Mouse (Mus musculus) kidney, embryonic 14.5 days (tissue): ENCODE measurements around the gene Gm20403. TPM values are rescaled to one million over a fixed set of nuclear protein-coding genes. Genes with fewer than 3 reads are reported as not detected.
"Not testable (repeated sequence)": the region's sequence is repeated elsewhere in the genome, so short reads cannot be mapped to it uniquely, and the experiment has no call there.

ENCODE experiments used
- ATAC-seq: fragments of 200-750 bp; cut with Nextera tagmentation; 2 replicates; pipeline ENCODE4 v1.8.0; 2017; ENCODE audit warnings: moderate number of reproducible peaks, mild to moderate bottlenecking, moderate TSS enrichment, moderate library complexity; ENCODE audit not compliant: low FRiP score, low TSS enrichment
- H3K27ac ChIP-seq: fragments of 300-500 bp; sonication (generic); 2 replicates; pipeline ENCODE4 v1.5.1; 2014; ENCODE audit warnings: low read depth, mild to moderate bottlenecking, low read length, moderate library complexity, mixed read lengths
- H3K27me3 ChIP-seq: fragments of 300-500 bp; sonication (generic); 2 replicates; pipeline ENCODE4 v1.6.1; 2014; ENCODE audit warnings: mild to moderate bottlenecking, low read length; ENCODE audit not compliant: control insufficient read depth, insufficient read depth
- H3K36me3 ChIP-seq: fragments of 300-500 bp; sonication (generic); 2 replicates; pipeline ENCODE4 v1.6.1; 2014; ENCODE audit warnings: low read length, mixed read lengths; ENCODE audit not compliant: control insufficient read depth, insufficient read depth
- H3K4me1 ChIP-seq: fragments of 300-500 bp; sonication (generic); 2 replicates; pipeline ENCODE4 v1.6.1; 2014; ENCODE audit warnings: low read length, mixed read lengths; ENCODE audit not compliant: control insufficient read depth, insufficient read depth
- H3K4me2 ChIP-seq: fragments of 300-500 bp; sonication (generic); replicated peaks from 2 replicates; pipeline ENCODE4 v1.6.1; 2014; ENCODE audit warnings: low read depth, mild to moderate bottlenecking, low read length
- H3K4me3 ChIP-seq: fragments of 300-500 bp; sonication (generic); 2 replicates; pipeline ENCODE4 v1.5.1; 2014; ENCODE audit warnings: mild to moderate bottlenecking, low read length
- H3K9ac ChIP-seq: fragments of 300-500 bp; sonication (generic); 2 replicates; pipeline ENCODE4 v1.6.1; 2014; ENCODE audit warnings: low read depth, mild to moderate bottlenecking, low read length, moderate library complexity
- H3K9me3 ChIP-seq: fragments of 300-500 bp; sonication (generic); 2 replicates; pipeline ENCODE4 v1.6.1; 2016; ENCODE audit warnings: low read length; ENCODE audit not compliant: control insufficient read depth
- WGBS: fragments of 180-500 bp; shearing (Covaris S2); extraction: QIAGEN DNeasy Blood & Tissue Kit; methylation state at CpG from one replicate; pipeline ENCODE4 v1.1.7; 2014; 5-methylcytosine and 5-hydroxymethylcytosine counted together
- polyA plus RNA-seq: library from polyadenylated mRNA; unstranded; fragments of >200 nt; fragmentation: Nextera tagmentation; extraction: Ambion mirVana; gene quantifications from 2 replicates; pipeline ENCODE4 v1.2.1, GENCODE M21; 2014

The Gm20403 gene
- polyA plus RNA-seq, 1 experiment from 2014 or later, result not detected

GRCm38 (mm10) chr12:54956457-54956856 is 29.9 kb downstream of the Gm20403 start:
- Histone ChIP-seq H3K9ac (no peak overlapping the region), H3K9me3 (no peaks in the 10 kb centered on the region), H3K4me2 (no peak overlapping the region), H3K36me3 (peaks cover 15% of the 10 kb centered on the region), H3K4me1 (no peaks in the 10 kb centered on the region), H3K27ac (no peak overlapping the region), H3K27me3 (no peaks in the 10 kb centered on the region), H3K4me3 (no peak overlapping the region)
- 89% methylated on average over 4 of the region's 4 CpGs for WGBS
- no peak for ATAC-seq

GRCm38 (mm10) chr12:54946116-54946515 is 40.2 kb downstream of the Gm20403 start:
- no peak overlapping the region for H3K4me2 ChIP-seq
- no peak overlapping the region for H3K9ac ChIP-seq
- no peaks in the 10 kb centered on the region for H3K4me1 ChIP-seq
- H3K27ac ChIP-seq, result no peak overlapping the region
- 76% methylated on average over 6 of the region's 6 CpGs for WGBS
- no peak overlapping the region for H3K4me3 ChIP-seq
- peaks cover 3% of the 10 kb centered on the region; the same call in 1 of the 2 replicates for H3K36me3 ChIP-seq
- H3K27me3 ChIP-seq, result no peaks in the 10 kb centered on the region
- ATAC-seq, result 0 out of 2 replicates have a peak, but pooled peaks have one; percentile 20
- no peaks in the 10 kb centered on the region for H3K9me3 ChIP-seq

- not testable (repeated sequence) for H3K27ac ChIP-seq, H3K4me2 ChIP-seq, H3K9ac ChIP-seq, ATAC-seq, H3K4me1 ChIP-seq, H3K9me3 ChIP-seq, H3K27me3 ChIP-seq, H3K4me3 ChIP-seq
- WGBS, result 86% methylated on average over 6 of the region's 6 CpGs
- peaks cover 24% of the 10 kb centered on the region for H3K36me3 ChIP-seq
Observed at GRCm38 (mm10) chr12:54942586-54943157, 43.7 kb downstream of the Gm20403 start.

- not testable (repeated sequence) for H3K4me1 ChIP-seq, H3K9me3 ChIP-seq, H3K27me3 ChIP-seq, H3K4me2 ChIP-seq, ATAC-seq, H3K27ac ChIP-seq, H3K4me3 ChIP-seq, H3K9ac ChIP-seq
- 93% methylated on average over 5 of the region's 5 CpGs for WGBS
- H3K36me3 ChIP-seq, result peaks cover 35% of the 10 kb centered on the region
Observed at GRCm38 (mm10) chr12:54937581-54938343, 48.6 kb downstream of the Gm20403 start.

Other genes starting within 250 kb of the Gm20403 start
- 199 and 235 TPM in 2 replicates for gene Snx6, start 190.8 kb downstream of the Gm20403 start, polyA plus RNA-seq
- 215 and 219 TPM in 2 replicates for gene Cfl2, start 123.7 kb downstream of the Gm20403 start, polyA plus RNA-seq
- gene Baz1a, start 27.8 kb upstream of the Gm20403 start, polyA plus RNA-seq, result 25.2 and 29.0 TPM in 2 replicates
- gene 2700097O09Rik, start 93.6 kb upstream of the Gm20403 start, polyA plus RNA-seq, result 40.9 and 47.2 TPM in 2 replicates
- 141 and 167 TPM in 2 replicates for gene Srp54a, start 93.7 kb upstream of the Gm20403 start, polyA plus RNA-seq
- gene Fam177a, start 137.9 kb upstream of the Gm20403 start, polyA plus RNA-seq, result 10.0 and 14.5 TPM in 2 replicates
- gene Srp54b, start 168.6 kb upstream of the Gm20403 start, polyA plus RNA-seq, result 51.5 and 56.7 TPM in 2 replicates
- gene 1700047I17Rik2, start 213.1 kb upstream of the Gm20403 start, polyA plus RNA-seq, result 2.3 and 3.8 TPM in 2 replicates
- gene Srp54c, start 243.6 kb upstream of the Gm20403 start, polyA plus RNA-seq, result 62.8 and 71.1 TPM in 2 replicates